Mouse (Mus musculus): Measurements from ENCODE around the gene Opn1mw. TPM values are rescaled to one million over a fixed set of nuclear protein-coding genes. Genes with fewer than 3 reads are reported as not detected.
A peak's percentile ranks its signal among the peaks of the same experiment; 100 is the strongest.
"Not testable (repeated sequence)": the region's sequence is repeated elsewhere in the genome, so short reads cannot be mapped to it uniquely, and the experiment has no call there.

Gene Opn1mw
- total and polyA plus RNA-seq, 3 experiments, result not detected

DNA sequence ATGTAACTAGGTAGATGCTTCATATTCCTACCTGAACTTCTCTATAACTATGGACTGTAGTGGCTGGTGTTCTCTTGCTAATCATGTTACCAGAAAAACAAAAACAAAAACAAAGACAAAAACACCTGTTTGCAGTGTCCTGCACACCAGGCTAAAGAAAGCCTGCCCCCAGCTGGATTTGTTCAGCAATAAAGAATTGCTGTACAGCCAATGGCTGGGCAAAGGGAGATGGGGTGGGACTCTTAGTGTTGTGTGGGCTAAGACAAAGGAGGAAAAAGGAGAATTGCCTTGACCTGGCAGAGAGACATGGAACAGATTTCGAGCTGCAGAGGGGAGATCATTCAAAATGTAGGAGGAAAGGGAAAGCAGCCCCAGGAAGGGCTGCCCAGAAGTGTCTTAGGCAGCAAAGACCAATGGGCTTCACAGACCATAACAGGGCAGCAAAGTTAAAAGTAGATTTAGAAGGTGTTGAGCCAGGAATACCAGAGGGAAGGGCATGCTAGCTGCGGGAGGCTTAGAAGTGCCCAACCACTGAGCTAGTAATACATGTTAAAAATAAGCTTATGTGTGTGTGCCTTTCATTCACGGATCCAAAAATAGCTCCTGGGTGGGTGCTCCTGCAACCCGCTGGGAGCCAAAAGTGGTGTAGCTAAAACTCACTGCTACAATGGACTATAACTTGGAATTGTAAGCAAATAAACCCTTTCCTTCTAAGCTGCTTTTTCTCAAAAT, 23.6 kb upstream of the Opn1mw start:
- TF ChIP-seq CTCF (IDR thresholded peaks at IDR 0.05), result peak; percentile 56
- TF ChIP-seq EP300 (IDR thresholded peaks at IDR 0.05; ENCODE audit: insufficient read depth, low read depth, low read length), result no peak
- no peak for TF ChIP-seq POLR2A (IDR thresholded peaks at IDR 0.05; ENCODE audit: insufficient read depth, low read depth, low read length)
- H3K4me1 ChIP-seq (ENCODE audit: control insufficient read depth, insufficient read depth, low read length), result no peaks in the 10 kb centered on the region
- no peak overlapping the region for H3K4me3 ChIP-seq
- no peaks in the 10 kb centered on the region for H3K36me3 ChIP-seq (ENCODE audit: control insufficient read depth, insufficient read depth, low read length)
- H3K9ac ChIP-seq (ENCODE audit: low read depth, low read length), result no peak overlapping the region
- H3K27ac ChIP-seq, result peak overlapping the region; percentile 81
- DNase-seq, result peak in 1 of 2 experiments; percentile 19
- H3K79me2 ChIP-seq (replicated peaks; ENCODE audit: control insufficient read depth, insufficient read depth, low read length), result no peaks in the 10 kb centered on the region
- 31% methylated on average over 4 of the region's 4 CpGs for WGBS
- intact Hi-C loops (cut with DNase I), result loop anchor here (5.0 kb wide), 1 partner anchor 136 kb away; the partner anchor contains the start of gene Hcfc1
- H3K27me3 ChIP-seq (ENCODE audit: control insufficient read depth, insufficient read depth, low read length), result no peaks in the 10 kb centered on the region

GRCm38 (mm10) chrX:74105916-74106315, 21.3 kb upstream of the Opn1mw start:
- TF ChIP-seq CTCF (IDR thresholded peaks at IDR 0.05), result no peak
- no peak for TF ChIP-seq EP300 (IDR thresholded peaks at IDR 0.05; ENCODE audit: insufficient read depth, low read depth, low read length)
- TF ChIP-seq POLR2A (IDR thresholded peaks at IDR 0.05; ENCODE audit: insufficient read depth, low read depth, low read length), result no peak

GRCm38 (mm10) chrX:74108747-74109146, 18.5 kb upstream of the Opn1mw start:
- peak in 1 of 2 experiments; percentile 32 for DNase-seq
- Histone ChIP-seq H3K79me2 (replicated peaks; ENCODE audit: control insufficient read depth, insufficient read depth, low read length) (no peaks in the 10 kb centered on the region), H3K27me3 (ENCODE audit: control insufficient read depth, insufficient read depth, low read length) (no peaks in the 10 kb centered on the region), H3K9ac (ENCODE audit: low read depth, low read length) (no peak overlapping the region), H3K4me3 (no peak overlapping the region), H3K36me3 (ENCODE audit: control insufficient read depth, insufficient read depth, low read length) (no peaks in the 10 kb centered on the region), H3K27ac (no peak overlapping the region), H3K4me1 (ENCODE audit: control insufficient read depth, insufficient read depth, low read length) (no peaks in the 10 kb centered on the region)
- intact Hi-C loops (cut with DNase I), result no loop called here
- 22% methylated on average over 3 of the region's 3 CpGs for WGBS
- TF ChIP-seq POLR2A (IDR thresholded peaks at IDR 0.05; ENCODE audit: insufficient read depth, low read depth, low read length), result no peak
- TF ChIP-seq EP300 (IDR thresholded peaks at IDR 0.05; ENCODE audit: insufficient read depth, low read depth, low read length), result no peak
- no peak for TF ChIP-seq CTCF (IDR thresholded peaks at IDR 0.05)

More at GRCm38 (mm10) chrX:74105916-74106315, 21.3 kb upstream of the Opn1mw start:
- no peaks in the 10 kb centered on the region for H3K36me3 ChIP-seq (ENCODE audit: control insufficient read depth, insufficient read depth, low read length)
- no peak overlapping the region for H3K4me3 ChIP-seq
- H3K27me3 ChIP-seq (ENCODE audit: control insufficient read depth, insufficient read depth, low read length), result no peaks in the 10 kb centered on the region
- no peaks in the 10 kb centered on the region for H3K79me2 ChIP-seq (replicated peaks; ENCODE audit: control insufficient read depth, insufficient read depth, low read length)
- H3K4me1 ChIP-seq (ENCODE audit: control insufficient read depth, insufficient read depth, low read length), result no peaks in the 10 kb centered on the region
- H3K9ac ChIP-seq (ENCODE audit: low read depth, low read length), result no peak overlapping the region
- intact Hi-C loops (cut with DNase I), result no loop called here
- DNase-seq, result no peak
- H3K27ac ChIP-seq, result no peak overlapping the region
- 43% methylated on average over 2 of the region's 2 CpGs for WGBS

GRCm38 (mm10) chrX:74114036-74114435, 13.2 kb upstream of the Opn1mw start:
- no peak overlapping the region for H3K9ac ChIP-seq (ENCODE audit: low read depth, low read length)
- TF ChIP-seq POLR2A (IDR thresholded peaks at IDR 0.05; ENCODE audit: insufficient read depth, low read depth, low read length) (no peak), CTCF (IDR thresholded peaks at IDR 0.05) (no peak), EP300 (IDR thresholded peaks at IDR 0.05; ENCODE audit: insufficient read depth, low read depth, low read length) (no peak)
- H3K27me3 ChIP-seq (ENCODE audit: control insufficient read depth, insufficient read depth, low read length), result no peaks in the 10 kb centered on the region
- no peak overlapping the region for H3K27ac ChIP-seq
- no peaks in the 10 kb centered on the region for H3K79me2 ChIP-seq (replicated peaks; ENCODE audit: control insufficient read depth, insufficient read depth, low read length)
- DNase-seq, result no peak
- no peaks in the 10 kb centered on the region for H3K36me3 ChIP-seq (ENCODE audit: control insufficient read depth, insufficient read depth, low read length)
- no peaks in the 10 kb centered on the region for H3K4me1 ChIP-seq (ENCODE audit: control insufficient read depth, insufficient read depth, low read length)
- intact Hi-C loops (cut with DNase I), result loop anchor here (2.0 kb wide), 1 partner anchor 299 kb away; no protein-coding TSS in a partner anchor
- no peak overlapping the region for H3K4me3 ChIP-seq

GRCm38 (mm10) chrX:74115511-74115910, 11.8 kb upstream of the Opn1mw start:
- H3K27me3 ChIP-seq (ENCODE audit: control insufficient read depth, insufficient read depth, low read length), result no peaks in the 10 kb centered on the region
- H3K4me1 ChIP-seq (ENCODE audit: control insufficient read depth, insufficient read depth, low read length), result no peaks in the 10 kb centered on the region
- peak overlapping the region; percentile 57 for H3K27ac ChIP-seq
- H3K4me3 ChIP-seq, result peak overlapping the region; percentile 43
- peak; percentile 64 to 70 for DNase-seq
- TF ChIP-seq CTCF (IDR thresholded peaks at IDR 0.05) (peak; percentile 66), EP300 (IDR thresholded peaks at IDR 0.05; ENCODE audit: insufficient read depth, low read depth, low read length) (0 out of 2 replicates have a peak, but pooled peaks have one; percentile 46), POLR2A (IDR thresholded peaks at IDR 0.05; ENCODE audit: insufficient read depth, low read depth, low read length) (0 out of 2 replicates have a peak, but pooled peaks have one; percentile 15)
- intact Hi-C loops (cut with DNase I), result loop anchor here (2.0 to 5.0 kb wide), 3 partner anchors 93 to 297 kb away; partner anchors contain the start of gene Irak1
- 18% methylated on average over 10 of the region's 10 CpGs for WGBS
- no peaks in the 10 kb centered on the region for H3K36me3 ChIP-seq (ENCODE audit: control insufficient read depth, insufficient read depth, low read length)
- H3K9ac ChIP-seq (ENCODE audit: low read depth, low read length), result peak overlapping the region; percentile 47
- H3K79me2 ChIP-seq (replicated peaks; ENCODE audit: control insufficient read depth, insufficient read depth, low read length), result no peaks in the 10 kb centered on the region

DNA sequence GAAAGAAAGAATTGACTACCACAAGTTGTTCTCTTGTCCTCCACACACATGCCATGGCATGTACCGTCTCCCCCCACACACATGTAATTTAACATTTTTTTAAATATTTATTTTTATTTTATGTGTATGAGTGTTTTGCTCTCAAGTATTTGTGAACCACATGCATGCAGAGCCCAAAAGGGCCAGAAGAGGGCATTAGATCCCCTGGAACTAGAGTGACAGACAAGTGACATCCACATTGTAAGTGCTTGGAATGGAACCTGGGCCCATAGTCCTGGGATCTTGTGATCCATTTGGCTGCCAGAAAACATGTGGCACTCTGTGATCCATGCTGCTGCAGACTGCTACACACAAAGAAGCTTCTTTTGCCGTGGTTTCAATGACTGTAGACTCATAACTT, 2.3 kb upstream of the Opn1mw start:
- Histone ChIP-seq H3K27ac (no peak overlapping the region), H3K27me3 (ENCODE audit: control insufficient read depth, insufficient read depth, low read length) (no peaks in the 10 kb centered on the region), H3K79me2 (replicated peaks; ENCODE audit: control insufficient read depth, insufficient read depth, low read length) (no peaks in the 10 kb centered on the region), H3K36me3 (ENCODE audit: control insufficient read depth, insufficient read depth, low read length) (no peaks in the 10 kb centered on the region), H3K4me1 (ENCODE audit: control insufficient read depth, insufficient read depth, low read length) (no peaks in the 10 kb centered on the region), H3K4me3 (no peak overlapping the region), H3K9ac (ENCODE audit: low read depth, low read length) (no peak overlapping the region)
- DNase-seq, result no peak
- intact Hi-C loops (cut with DNase I), result no loop called here
- WGBS, result 56% methylated on average over 2 of the region's 2 CpGs
- peak; percentile 56 for TF ChIP-seq CTCF (IDR thresholded peaks at IDR 0.05)
- no peak for TF ChIP-seq EP300 (IDR thresholded peaks at IDR 0.05; ENCODE audit: insufficient read depth, low read depth, low read length)

GRCm38 (mm10) chrX:74135263-74135662, 8.0 kb downstream of the Opn1mw start, which contains the start of gene Mecp2:
Gene Mecp2 (minus strand): TSS chrX:74135363.
- H3K79me2 ChIP-seq (replicated peaks; ENCODE audit: control insufficient read depth, insufficient read depth, low read length); DNase-seq; H3K9ac ChIP-seq (ENCODE audit: low read depth, low read length); H3K4me3 ChIP-seq; H3K27me3 ChIP-seq (ENCODE audit: control insufficient read depth, insufficient read depth, low read length); H3K27ac ChIP-seq; H3K36me3 ChIP-seq (ENCODE audit: control insufficient read depth, insufficient read depth, low read length); intact Hi-C loops (cut with DNase I); H3K4me1 ChIP-seq (ENCODE audit: control insufficient read depth, insufficient read depth, low read length): not testable (repeated sequence)
- WGBS, result 24% methylated on average over 1 of the region's 1 CpGs

Measured in heart, adult 2 months (tissue).